Mouse (Mus musculus): ENCODE results near the gene Mrgpre. TPM values are rescaled to one million over a fixed set of nuclear protein-coding genes. Genes with fewer than 3 reads are reported as not detected.

Mrgpre gene
- 1.4 and 1.7 TPM in 2 replicates for polyA plus RNA-seq (2014; fragmentation: Nextera tagmentation; extraction: Ambion mirVana)

DNA sequence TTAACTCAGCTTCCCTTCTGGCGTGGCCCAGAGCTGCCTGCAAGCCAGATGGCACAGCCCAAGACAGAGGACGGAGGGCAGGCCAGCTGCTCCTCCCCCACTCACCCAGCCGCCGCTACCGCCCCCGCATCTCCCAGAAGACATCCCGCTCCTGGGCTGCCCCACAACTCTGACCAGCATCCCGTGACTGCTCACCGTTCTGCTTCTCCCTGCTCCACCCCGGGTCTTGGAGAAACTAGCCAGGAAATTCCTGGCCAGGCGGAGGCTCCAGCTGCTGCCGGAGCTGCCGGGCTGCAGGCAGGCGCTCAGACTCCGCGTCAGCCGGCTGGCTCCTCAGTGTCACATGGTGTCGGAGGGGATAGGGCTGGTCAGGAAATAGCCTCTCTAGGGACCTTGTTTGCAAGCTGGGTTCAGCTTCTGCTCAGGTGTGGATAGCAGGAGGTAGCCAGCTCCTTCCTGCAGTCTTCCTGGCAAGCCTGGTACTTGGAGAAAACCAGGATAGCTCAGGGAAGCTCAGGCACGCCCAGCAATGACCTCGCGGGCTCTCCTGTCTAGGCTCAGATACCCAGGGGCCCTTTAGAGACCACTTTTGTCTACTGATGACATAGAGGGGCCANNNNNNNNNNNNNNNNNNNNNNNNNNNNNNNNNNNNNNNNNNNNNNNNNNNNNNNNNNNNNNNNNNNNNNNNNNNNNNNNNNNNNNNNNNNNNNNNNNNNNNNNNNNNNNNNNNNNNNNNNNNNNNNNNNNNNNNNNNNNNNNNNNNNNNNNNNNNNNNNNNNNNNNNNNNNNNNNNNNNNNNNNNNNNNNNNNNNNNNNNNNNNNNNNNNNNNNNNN is at the start of gene Mrgpre:
Mrgpre (minus strand) TSS at position 505 of the 834 bp plus-strand sequence.
- WGBS: 4% methylated on average over 21 of the region's 21 CpGs
- peaks cover 3% of the 10 kb centered on the region for H3K4me1 ChIP-seq (ENCODE audit: control insufficient read depth, insufficient read depth, low read length)
- peak within 1 kb of the TSS; percentile 56 for H3K27ac ChIP-seq (replicated peaks; ENCODE audit: low read depth, low read length)
- peak within 1 kb of the TSS; percentile 62 for H3K9ac ChIP-seq (replicated peaks; ENCODE audit: low read length)
- ATAC-seq (replicated peaks; ENCODE audit: insufficient number of reproducible peaks, low FRiP score, low TSS enrichment, low read depth) (peak; percentile 82), DNase-seq (ENCODE audit: low spot score) (peak; percentile 82)
- peak within 1 kb of the TSS; percentile 35 for H3K4me3 ChIP-seq (ENCODE audit: low read depth, low read length)
- no peaks in the 10 kb centered on the region for H3K36me3 ChIP-seq (replicated peaks; ENCODE audit: control insufficient read depth, insufficient read depth, low read depth, low read length)
- no peaks in the 10 kb centered on the region for H3K27me3 ChIP-seq (ENCODE audit: control insufficient read depth, insufficient read depth, low read length)
- no peaks in the 10 kb centered on the region for H3K9me3 ChIP-seq (replicated peaks; ENCODE audit: control insufficient read depth, low read length)
- H3K4me2 ChIP-seq (ENCODE audit: low read depth, low read length): peak within 1 kb of the TSS; percentile 74

DNA sequence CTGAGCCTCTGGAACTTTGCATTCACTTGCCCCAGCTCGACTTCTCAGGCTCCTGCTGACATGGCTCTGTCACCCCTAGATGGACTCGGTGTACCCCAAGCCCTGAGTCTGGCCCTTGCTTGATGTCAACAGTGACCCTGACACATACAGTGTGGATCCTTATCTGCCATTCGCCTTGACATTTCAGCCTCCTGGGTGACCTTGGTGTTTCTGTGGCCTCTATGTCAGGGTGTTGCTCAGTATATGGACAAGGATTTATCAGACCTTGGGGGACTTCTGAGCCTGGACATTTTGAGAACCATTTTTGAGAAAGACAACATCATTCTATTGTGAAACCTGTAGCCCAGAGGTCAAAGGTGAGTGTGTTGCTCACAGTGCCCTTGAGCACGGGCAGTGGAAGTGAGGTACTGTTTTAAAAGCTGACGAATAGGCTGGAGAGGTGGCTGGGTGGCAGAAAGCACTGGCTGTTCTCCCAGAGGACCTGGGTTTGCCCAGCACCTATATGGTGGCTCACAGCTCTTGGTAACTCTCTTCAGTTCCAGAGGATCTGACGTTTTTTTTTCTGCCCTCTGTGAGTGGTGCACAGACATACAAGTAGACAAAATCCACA is 49.4 kb upstream of the Mrgpre start:
- H3K9ac ChIP-seq (replicated peaks; ENCODE audit: low read length): no peak overlapping the region
- H3K36me3 ChIP-seq (replicated peaks; ENCODE audit: control insufficient read depth, insufficient read depth, low read depth, low read length): no peaks in the 10 kb centered on the region; the same call in 1 of the 2 replicates
- DNase-seq (ENCODE audit: low spot score) (no peak), ATAC-seq (replicated peaks; ENCODE audit: insufficient number of reproducible peaks, low FRiP score, low TSS enrichment, low read depth) (no peak)
- no peak overlapping the region for H3K4me2 ChIP-seq (ENCODE audit: low read depth, low read length)
- no peak overlapping the region for H3K27ac ChIP-seq (replicated peaks; ENCODE audit: low read depth, low read length)
- no peaks in the 10 kb centered on the region; the same call in 1 of the 2 replicates for H3K4me1 ChIP-seq (ENCODE audit: control insufficient read depth, insufficient read depth, low read length)
- no peaks in the 10 kb centered on the region for H3K9me3 ChIP-seq (replicated peaks; ENCODE audit: control insufficient read depth, low read length)
- H3K27me3 ChIP-seq (ENCODE audit: control insufficient read depth, insufficient read depth, low read length): no peaks in the 10 kb centered on the region
- H3K4me3 ChIP-seq (ENCODE audit: low read depth, low read length): no peak overlapping the region
- WGBS: 83% methylated on average over 6 of the region's 6 CpGs

DNA sequence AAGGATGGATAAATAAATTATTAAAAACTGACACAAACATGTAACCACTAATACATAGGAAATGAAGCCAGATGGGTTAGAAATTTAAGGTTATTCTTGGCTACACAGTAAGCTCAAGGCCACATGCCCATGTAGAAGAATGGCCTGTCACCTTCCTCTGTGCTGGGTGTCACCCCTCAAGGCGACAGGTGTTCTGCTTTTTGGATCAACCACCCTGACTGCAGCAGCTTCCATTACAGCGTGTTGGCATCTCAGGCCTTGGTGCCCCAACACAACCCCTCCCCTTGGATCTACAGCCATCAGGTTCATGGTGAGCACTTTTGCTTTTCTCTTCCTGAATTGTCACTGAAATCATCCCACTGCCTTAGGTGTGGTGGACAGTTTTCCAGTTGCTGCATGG is 48.3 kb upstream of the Mrgpre start:
- Histone ChIP-seq H3K27me3 (ENCODE audit: control insufficient read depth, insufficient read depth, low read length) (no peaks in the 10 kb centered on the region), H3K4me2 (ENCODE audit: low read depth, low read length) (no peak overlapping the region), H3K4me3 (ENCODE audit: low read depth, low read length) (no peak overlapping the region), H3K36me3 (replicated peaks; ENCODE audit: control insufficient read depth, insufficient read depth, low read depth, low read length) (no peaks in the 10 kb centered on the region; the same call in 1 of the 2 replicates), H3K9ac (replicated peaks; ENCODE audit: low read length) (no peak overlapping the region), H3K9me3 (replicated peaks; ENCODE audit: control insufficient read depth, low read length) (no peaks in the 10 kb centered on the region), H3K27ac (replicated peaks; ENCODE audit: low read depth, low read length) (no peak overlapping the region), H3K4me1 (ENCODE audit: control insufficient read depth, insufficient read depth, low read length) (no peaks in the 10 kb centered on the region; the same call in 1 of the 2 replicates)
- no peak for DNase-seq (ENCODE audit: low spot score)
- ATAC-seq (replicated peaks; ENCODE audit: insufficient number of reproducible peaks, low FRiP score, low TSS enrichment, low read depth): no peak
- 88% methylated on average over 2 of the region's 2 CpGs for WGBS

DNA sequence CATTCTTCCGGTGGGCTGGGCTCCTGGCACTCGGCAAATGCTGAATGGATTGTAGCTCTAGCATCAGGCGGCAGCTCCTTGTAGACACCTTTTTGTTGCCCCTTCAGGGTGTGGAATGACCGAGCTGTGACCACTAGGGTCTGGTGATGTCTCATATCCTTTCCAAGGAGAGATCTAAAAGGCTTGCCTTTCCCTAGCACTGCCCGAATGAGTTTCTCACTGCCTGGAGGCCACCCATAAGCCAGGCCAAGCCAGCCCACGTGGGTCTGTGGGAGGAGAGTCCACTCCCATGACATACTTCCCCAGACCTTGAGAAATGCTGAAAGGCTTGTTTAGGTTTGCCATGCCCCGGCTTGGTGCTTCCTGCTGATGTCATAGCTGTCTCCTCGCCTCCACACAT is 47.9 kb upstream of the Mrgpre start:
- Histone ChIP-seq H3K4me3 (ENCODE audit: low read depth, low read length) (no peak overlapping the region), H3K9ac (replicated peaks; ENCODE audit: low read length) (no peak overlapping the region), H3K36me3 (replicated peaks; ENCODE audit: control insufficient read depth, insufficient read depth, low read depth, low read length) (no peaks in the 10 kb centered on the region), H3K9me3 (replicated peaks; ENCODE audit: control insufficient read depth, low read length) (no peaks in the 10 kb centered on the region), H3K27me3 (ENCODE audit: control insufficient read depth, insufficient read depth, low read length) (no peaks in the 10 kb centered on the region), H3K4me1 (ENCODE audit: control insufficient read depth, insufficient read depth, low read length) (no peaks in the 10 kb centered on the region; the same call in 1 of the 2 replicates), H3K27ac (replicated peaks; ENCODE audit: low read depth, low read length) (no peak overlapping the region), H3K4me2 (ENCODE audit: low read depth, low read length) (no peak overlapping the region)
- 88% methylated on average over 8 of the region's 8 CpGs for WGBS
- DNase-seq (ENCODE audit: low spot score) (no peak), ATAC-seq (replicated peaks; ENCODE audit: insufficient number of reproducible peaks, low FRiP score, low TSS enrichment, low read depth) (no peak)

DNA sequence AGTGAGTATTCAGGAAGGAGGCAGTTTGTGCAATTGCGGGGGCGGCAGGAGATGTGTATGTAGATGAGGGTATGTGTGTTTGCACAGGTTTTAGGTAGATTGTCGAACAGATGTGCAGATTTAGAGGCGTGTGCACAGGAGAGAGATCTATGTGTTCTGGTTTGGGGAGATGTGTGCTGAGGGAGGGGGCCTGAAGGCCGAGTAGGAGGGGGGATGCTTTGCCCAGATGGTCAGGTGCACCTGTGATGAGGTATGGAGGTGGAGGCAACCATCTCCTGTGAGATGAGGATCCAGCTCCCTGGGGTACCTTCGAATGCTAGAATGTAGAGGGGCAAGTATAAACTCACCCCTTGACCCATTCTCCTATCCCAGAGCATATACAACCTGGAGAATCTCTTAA is 46.1 kb upstream of the Mrgpre start:
- Histone ChIP-seq H3K4me2 (ENCODE audit: low read depth, low read length) (peak overlapping the region; percentile 71), H3K27me3 (ENCODE audit: control insufficient read depth, insufficient read depth, low read length) (no peaks in the 10 kb centered on the region), H3K4me1 (ENCODE audit: control insufficient read depth, insufficient read depth, low read length) (no peaks in the 10 kb centered on the region; the same call in 1 of the 2 replicates), H3K9me3 (replicated peaks; ENCODE audit: control insufficient read depth, low read length) (no peaks in the 10 kb centered on the region), H3K9ac (replicated peaks; ENCODE audit: low read length) (peak overlapping the region; percentile 54), H3K4me3 (ENCODE audit: low read depth, low read length) (peak overlapping the region; percentile 56), H3K36me3 (replicated peaks; ENCODE audit: control insufficient read depth, insufficient read depth, low read depth, low read length) (no peaks in the 10 kb centered on the region), H3K27ac (replicated peaks; ENCODE audit: low read depth, low read length) (no peak overlapping the region)
- 11% methylated on average over 6 of the region's 6 CpGs for WGBS
- ATAC-seq (replicated peaks; ENCODE audit: insufficient number of reproducible peaks, low FRiP score, low TSS enrichment, low read depth): peak; percentile 12; the same call in 1 of the 2 replicates
- DNase-seq (ENCODE audit: low spot score): peak; percentile 2

DNA sequence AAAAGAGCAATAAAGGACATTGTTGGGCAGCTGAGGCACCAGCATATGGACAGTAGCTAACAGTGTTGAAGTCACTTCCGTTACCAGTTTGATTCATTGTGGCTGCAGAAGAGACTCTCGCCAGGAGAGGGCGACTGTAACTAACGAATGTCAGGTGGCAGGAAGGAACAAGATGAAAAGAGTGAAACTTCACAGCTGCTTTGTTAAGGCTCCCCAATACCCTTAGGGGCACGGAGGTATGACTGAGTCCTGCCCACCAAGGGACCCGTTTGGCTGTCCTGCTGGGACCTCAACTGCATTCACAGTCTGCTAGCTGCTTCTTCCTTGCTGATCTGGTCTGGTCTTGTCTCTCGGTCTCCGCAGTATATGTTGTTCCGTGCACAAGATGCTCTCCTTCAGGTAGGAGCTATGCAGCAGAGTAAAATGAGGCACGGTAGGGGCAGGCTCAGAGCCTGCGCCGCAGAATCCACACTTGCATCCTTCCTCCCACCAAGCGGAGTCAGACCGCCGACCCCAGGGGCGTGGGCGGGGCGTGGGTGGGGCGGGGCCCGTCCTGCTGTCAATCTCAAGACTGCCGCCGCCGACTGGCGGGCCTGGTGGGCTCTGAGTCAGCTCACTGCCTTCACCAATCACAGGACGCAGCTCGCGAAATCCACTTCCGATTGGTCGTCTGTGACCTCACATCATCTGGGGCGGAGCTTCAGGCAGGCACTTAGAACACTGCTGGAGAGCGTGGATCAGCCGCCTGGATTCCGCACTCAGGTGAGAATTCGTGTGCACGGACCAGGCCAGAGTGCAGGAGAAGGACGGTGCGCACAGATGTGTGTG is 45.4 kb upstream of the Mrgpre start:
- Histone ChIP-seq H3K36me3 (replicated peaks; ENCODE audit: control insufficient read depth, insufficient read depth, low read depth, low read length) (no peaks in the 10 kb centered on the region; the same call in 1 of the 2 replicates), H3K9me3 (replicated peaks; ENCODE audit: control insufficient read depth, low read length) (no peaks in the 10 kb centered on the region), H3K27me3 (ENCODE audit: control insufficient read depth, insufficient read depth, low read length) (no peaks in the 10 kb centered on the region), H3K9ac (replicated peaks; ENCODE audit: low read length) (peak overlapping the region; percentile 75), H3K4me3 (ENCODE audit: low read depth, low read length) (peak overlapping the region; percentile 56), H3K27ac (replicated peaks; ENCODE audit: low read depth, low read length) (peak overlapping the region; percentile 83), H3K4me1 (ENCODE audit: control insufficient read depth, insufficient read depth, low read length) (no peaks in the 10 kb centered on the region; the same call in 1 of the 2 replicates), H3K4me2 (ENCODE audit: low read depth, low read length) (peak overlapping the region; percentile 86)
- ATAC-seq (replicated peaks; ENCODE audit: insufficient number of reproducible peaks, low FRiP score, low TSS enrichment, low read depth): peak; percentile 99
- DNase-seq (ENCODE audit: low spot score): peak; percentile 98
- under 1% methylated on average over 37 of the region's 37 CpGs for WGBS

DNA sequence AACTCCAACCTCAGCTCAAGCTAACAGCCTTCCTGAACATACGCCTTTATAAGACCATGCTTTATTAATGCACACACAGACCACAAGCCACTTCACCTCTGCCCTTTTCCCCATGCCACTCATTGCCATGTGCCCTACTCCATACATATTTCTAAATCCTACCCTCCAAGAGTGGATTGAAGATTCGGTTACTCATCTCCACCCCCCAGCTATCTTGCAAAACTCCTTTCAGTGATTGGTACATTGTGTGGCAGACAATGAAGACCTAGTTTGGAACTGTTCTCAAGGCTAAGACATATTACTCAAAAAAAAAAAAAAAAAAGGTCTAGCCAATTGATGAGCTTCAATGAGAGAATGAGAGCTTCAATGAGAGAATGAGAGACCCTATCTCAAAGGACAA is 42.7 kb upstream of the Mrgpre start:
- WGBS: 84% methylated on average over 2 of the region's 2 CpGs

More for the DNA sequence above, 42.7 kb upstream of the Mrgpre start:
- H3K4me1 ChIP-seq (ENCODE audit: control insufficient read depth, insufficient read depth, low read length): peaks cover 3% of the 10 kb centered on the region
- ATAC-seq (replicated peaks; ENCODE audit: insufficient number of reproducible peaks, low FRiP score, low TSS enrichment, low read depth) (no peak), DNase-seq (ENCODE audit: low spot score) (no peak)
- H3K27me3 ChIP-seq (ENCODE audit: control insufficient read depth, insufficient read depth, low read length): no peaks in the 10 kb centered on the region
- H3K4me3 ChIP-seq (ENCODE audit: low read depth, low read length): no peak overlapping the region
- H3K9ac ChIP-seq (replicated peaks; ENCODE audit: low read length): no peak overlapping the region
- no peak overlapping the region for H3K27ac ChIP-seq (replicated peaks; ENCODE audit: low read depth, low read length)
- no peaks in the 10 kb centered on the region; the same call in 1 of the 2 replicates for H3K36me3 ChIP-seq (replicated peaks; ENCODE audit: control insufficient read depth, insufficient read depth, low read depth, low read length)
- no peaks in the 10 kb centered on the region for H3K9me3 ChIP-seq (replicated peaks; ENCODE audit: control insufficient read depth, low read length)
- no peak overlapping the region for H3K4me2 ChIP-seq (ENCODE audit: low read depth, low read length)
